Mouse (Mus musculus): Measurements from ENCODE around the gene Slc27a4. TPM values are rescaled to one million over a fixed set of nuclear protein-coding genes. Genes with fewer than 3 reads are reported as not detected.

The Slc27a4 gene
- polyA plus RNA-seq, 2 experiments = 1.5 to 2.3 TPM

- Histone ChIP-seq H3K27ac (peak within 1 kb of the TSS; percentile 1; the same call in 1 of the 2 replicates), H3K27me3 (ENCODE audit: control insufficient read depth, insufficient read depth, low read length) (no peaks in the 10 kb centered on the region), H3K4me2 (ENCODE audit: low read depth) (peak within 1 kb of the TSS; percentile 73), H3K9me3 (ENCODE audit: control insufficient read depth, low read length) (no peaks in the 10 kb centered on the region), H3K4me1 (replicated peaks; ENCODE audit: control insufficient read depth in 2 of 2, insufficient read depth in 2 of 2, low read length in 1 of 2) (peaks cover 0 to 12% of the 10 kb centered on the region in 2 experiments; a peak in 3 of 4 replicates), H3K4me3 (ENCODE audit: insufficient read depth in 1 of 2, low read depth in 2 of 2, low read length in 2 of 2) (peak within 1 kb of the TSS; percentile 44 to 48), H3K9ac (replicated peaks) (peak within 1 kb of the TSS; percentile 61), H3K36me3 (replicated peaks; ENCODE audit: control insufficient read depth, insufficient read depth, low read depth) (no peaks in the 10 kb centered on the region)
- WGBS (ENCODE audit: insufficient replicate concordance) = 2% methylated on average over 35 of the region's 35 CpGs
- ATAC-seq (ENCODE audit: insufficient read depth) (peak; percentile 77), DNase-seq (ENCODE audit: low read depth in 3 of 3, low spot score in 3 of 3) (peak; percentile 46 to 51 (median 46))
- TF ChIP-seq EP300 (IDR thresholded peaks at IDR 0.05; ENCODE audit: low read depth) = no peak
- 0 out of 2 replicates have a peak, but pooled peaks have one; percentile 1 for TF ChIP-seq CTCF (IDR thresholded peaks at IDR 0.05; ENCODE audit: low read depth)
Observed at GRCm38 (mm10) chr2:29820025-29820817, 17.8 kb downstream of the Slc27a4 start, which contains the start of gene Urm1. Gene Urm1 (plus strand): TSS chr2:29820075.

GRCm38 (mm10) chr2:29826318-29826925 lies 24.0 kb downstream of the Slc27a4 start:
- H3K36me3 ChIP-seq (replicated peaks; ENCODE audit: control insufficient read depth, insufficient read depth, low read depth) = no peaks in the 10 kb centered on the region
- H3K4me1 ChIP-seq (replicated peaks; ENCODE audit: control insufficient read depth in 2 of 2, insufficient read depth in 2 of 2, low read length in 1 of 2) = peaks cover 12 to 16% of the 10 kb centered on the region in 2 experiments
- H3K27me3 ChIP-seq (ENCODE audit: control insufficient read depth, insufficient read depth, low read length) = no peaks in the 10 kb centered on the region
- H3K4me3 ChIP-seq (ENCODE audit: insufficient read depth in 1 of 2, low read depth in 2 of 2, low read length in 2 of 2) = peak overlapping the region; percentile 80 to 99
- peak overlapping the region; percentile 96 for H3K4me2 ChIP-seq (ENCODE audit: low read depth)
- H3K9ac ChIP-seq (replicated peaks) = peak overlapping the region; percentile 87
- no peak for TF ChIP-seq EP300 (IDR thresholded peaks at IDR 0.05; ENCODE audit: low read depth)
- TF ChIP-seq CTCF (IDR thresholded peaks at IDR 0.05; ENCODE audit: low read depth) = no peak
- peak overlapping the region; percentile 84 for H3K27ac ChIP-seq
- H3K9me3 ChIP-seq (ENCODE audit: control insufficient read depth, low read length) = no peaks in the 10 kb centered on the region
- ATAC-seq (ENCODE audit: insufficient read depth) = peak; percentile 30; the same call in 1 of the 2 replicates
- 7% methylated on average over 11 of the region's 11 CpGs for WGBS (ENCODE audit: insufficient replicate concordance)
- no peak for DNase-seq (ENCODE audit: low read depth in 3 of 3, low spot score in 3 of 3)

GRCm38 (mm10) chr2:29826926-29827708 lies 24.7 kb downstream of the Slc27a4 start:
- ATAC-seq (ENCODE audit: insufficient read depth) (peak; percentile 96), DNase-seq (ENCODE audit: low read depth in 3 of 3, low spot score in 3 of 3) (peak; percentile 95)
- no peaks in the 10 kb centered on the region for H3K36me3 ChIP-seq (replicated peaks; ENCODE audit: control insufficient read depth, insufficient read depth, low read depth)
- peak overlapping the region; percentile 87 for H3K9ac ChIP-seq (replicated peaks)
- no peaks in the 10 kb centered on the region for H3K27me3 ChIP-seq (ENCODE audit: control insufficient read depth, insufficient read depth, low read length)
- WGBS (ENCODE audit: insufficient replicate concordance) = under 1% methylated on average over 48 of the region's 48 CpGs
- TF ChIP-seq EP300 (IDR thresholded peaks at IDR 0.05; ENCODE audit: low read depth) = no peak
- no peak; the same call in 1 of the 2 replicates for TF ChIP-seq CTCF (IDR thresholded peaks at IDR 0.05; ENCODE audit: low read depth)
- H3K27ac ChIP-seq = peak overlapping the region; percentile 84
- peak overlapping the region; percentile 96 for H3K4me2 ChIP-seq (ENCODE audit: low read depth)
- peaks cover 12 to 16% of the 10 kb centered on the region in 2 experiments for H3K4me1 ChIP-seq (replicated peaks; ENCODE audit: control insufficient read depth in 2 of 2, insufficient read depth in 2 of 2, low read length in 1 of 2)
- H3K4me3 ChIP-seq (ENCODE audit: insufficient read depth in 1 of 2, low read depth in 2 of 2, low read length in 2 of 2) = peak overlapping the region; percentile 80 to 99
- H3K9me3 ChIP-seq (ENCODE audit: control insufficient read depth, low read length) = no peaks in the 10 kb centered on the region

- 3% methylated on average over 12 of the region's 12 CpGs for WGBS (ENCODE audit: insufficient replicate concordance)
Observed at GRCm38 (mm10) chr2:29827709-29828024, 25.2 kb downstream of the Slc27a4 start.

More at GRCm38 (mm10) chr2:29827709-29828024, 25.2 kb downstream of the Slc27a4 start:
- H3K4me3 ChIP-seq (ENCODE audit: insufficient read depth in 1 of 2, low read depth in 2 of 2, low read length in 2 of 2) = peak overlapping the region; percentile 80 to 99
- peak overlapping the region; percentile 60 for H3K9ac ChIP-seq (replicated peaks)
- peaks cover 12 to 16% of the 10 kb centered on the region in 2 experiments for H3K4me1 ChIP-seq (replicated peaks; ENCODE audit: control insufficient read depth in 2 of 2, insufficient read depth in 2 of 2, low read length in 1 of 2)
- H3K27ac ChIP-seq = no peak overlapping the region
- no peak; the same call in 1 of the 2 replicates for ATAC-seq (ENCODE audit: insufficient read depth)
- DNase-seq (ENCODE audit: low read depth in 3 of 3, low spot score in 3 of 3) = no peak
- no peaks in the 10 kb centered on the region for H3K36me3 ChIP-seq (replicated peaks; ENCODE audit: control insufficient read depth, insufficient read depth, low read depth)
- H3K27me3 ChIP-seq (ENCODE audit: control insufficient read depth, insufficient read depth, low read length) = no peaks in the 10 kb centered on the region
- H3K9me3 ChIP-seq (ENCODE audit: control insufficient read depth, low read length) = no peaks in the 10 kb centered on the region
- no peak for TF ChIP-seq CTCF (IDR thresholded peaks at IDR 0.05; ENCODE audit: low read depth)
- H3K4me2 ChIP-seq (ENCODE audit: low read depth) = peak overlapping the region; percentile 65
